Comparison of ENCODE assay signal across 14 mouse cellular contexts in the genomic region with DNA sequence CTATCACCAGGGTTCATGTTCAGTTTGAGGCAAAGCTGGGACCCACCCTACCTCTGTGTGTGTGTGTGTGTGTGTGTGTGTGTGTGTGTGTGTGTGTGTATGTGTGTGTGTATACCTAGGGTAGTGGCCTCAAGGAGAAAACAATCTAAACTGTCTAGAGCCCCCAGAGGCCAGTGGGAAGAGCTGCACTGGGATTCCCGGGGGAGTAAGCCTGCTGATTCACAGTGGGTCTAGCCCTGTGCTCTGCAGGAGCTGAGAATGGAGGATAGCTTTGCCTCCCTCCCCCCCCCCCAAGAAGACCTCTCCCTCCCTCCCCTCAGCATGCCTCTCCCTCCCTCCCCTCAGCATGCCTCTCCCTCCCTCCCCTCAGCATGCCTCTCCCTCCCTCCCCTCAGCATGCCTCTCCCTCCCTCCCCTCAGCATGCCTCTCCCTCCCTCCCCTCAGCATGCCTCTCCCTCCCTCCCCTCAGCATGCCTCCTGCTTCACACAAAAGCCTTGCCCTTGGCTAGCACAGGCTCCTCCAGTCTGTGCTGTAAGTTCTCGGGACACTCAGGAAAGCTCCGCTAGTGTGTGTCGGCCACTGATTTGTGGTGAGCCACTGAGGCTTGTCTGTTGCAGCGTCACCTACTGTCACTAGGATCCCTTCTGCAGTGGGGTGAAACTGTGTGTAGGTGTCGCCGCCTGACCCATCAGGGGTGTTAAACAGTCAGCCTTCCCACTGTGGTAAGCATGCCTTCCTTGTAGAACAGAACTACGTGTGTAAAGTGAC. TPM values are rescaled to one million over a fixed set of nuclear protein-coding genes. Genes with fewer than 3 reads are reported as not detected.
DNase-seq lines count a peak whose midpoint lies in the region; ATAC-seq and TF ChIP-seq lines count a peak whose summit lies in the region.
"Had no signal": no experiment of that assay in that cellular context is flagged by ENCODE, and none has a peak within 500 bp of the region (broad histone marks: within the 10 kb centered on the region; RNA-seq: fewer than 3 reads in every experiment).

No protein-coding gene starts in this region.

- no peaks in the 10 kb centered on the region for H3K4me1 ChIP-seq in kidney, postnatal 0 days (replicated peaks; ENCODE audit: insufficient read depth, low read length)
- peaks cover 18% of the 10 kb centered on the region for H3K4me1 ChIP-seq in embryonic facial prominence, embryonic 12.5 days

- no peaks in the 10 kb centered on the region for H3K9me3 ChIP-seq in kidney, postnatal 0 days (replicated peaks; ENCODE audit: low read length)
- no peaks in the 10 kb centered on the region for H3K9me3 ChIP-seq in embryonic facial prominence, embryonic 12.5 days
- H3K9me3 ChIP-seq: neural tube, embryonic 13.5 days had no signal

- no peak overlapping the region for H3K4me2 ChIP-seq in kidney, postnatal 0 days (ENCODE audit: low read length)
- no peak overlapping the region for H3K4me2 ChIP-seq in embryonic facial prominence, embryonic 12.5 days (replicated peaks)
- H3K4me2 ChIP-seq: neural tube, embryonic 13.5 days had no signal

- 49% methylated on average over 8 of the region's 8 CpGs for WGBS in kidney, postnatal 0 days
- WGBS in embryonic facial prominence, embryonic 12.5 days, result 31% methylated on average over 8 of the region's 8 CpGs

- TF ChIP-seq CTCF in kidney, postnatal 0 days (IDR thresholded peaks at IDR 0.05; ENCODE audit: low read depth), result peak; percentile 6; the same call in 1 of the 2 replicates

- no peaks in the 10 kb centered on the region for H3K36me3 ChIP-seq in kidney, postnatal 0 days (ENCODE audit: insufficient read depth, low read length)
- H3K36me3 ChIP-seq in embryonic facial prominence, embryonic 12.5 days, result no peaks in the 10 kb centered on the region

- H3K9ac ChIP-seq in kidney, postnatal 0 days (ENCODE audit: low read depth, low read length), result no peak overlapping the region
- 0 out of 2 replicates have a peak overlapping the region, but pooled peaks have one; percentile 30 for H3K9ac ChIP-seq in embryonic facial prominence, embryonic 12.5 days
- H3K9ac ChIP-seq: neural tube, embryonic 13.5 days had no signal

- ATAC-seq in kidney, postnatal 0 days (replicated peaks; ENCODE audit: low FRiP score, low read depth), result no peak; the same call in 1 of the 2 replicates
- peak; percentile 30 for ATAC-seq in embryonic facial prominence, embryonic 12.5 days (ENCODE audit: insufficient number of reproducible peaks, insufficient read depth, low FRiP score, low TSS enrichment)

- H3K27me3 ChIP-seq in kidney, postnatal 0 days (ENCODE audit: insufficient read depth, low read length), result no peaks in the 10 kb centered on the region
- H3K27me3 ChIP-seq in embryonic facial prominence, embryonic 12.5 days, result no peaks in the 10 kb centered on the region
- H3K27me3 ChIP-seq: neural tube, embryonic 13.5 days had no signal

- no peak overlapping the region for H3K27ac ChIP-seq in kidney, postnatal 0 days
- H3K27ac ChIP-seq in embryonic facial prominence, embryonic 12.5 days, result no peak overlapping the region
- H3K27ac ChIP-seq: neural tube, embryonic 13.5 days had no signal

- DNase-seq in embryo, embryonic 10 days (ENCODE audit: low spot score), result peak; percentile 32
- DNase-seq in embryo, embryonic 9.5 days (ENCODE audit: extremely low spot score), result no peak
- DNase-seq in kidney, postnatal 0 days (ENCODE audit: low spot score), result no peak
- DNase-seq in kidney, adult 11 months, result no peak
- peak; percentile 76 for DNase-seq in ES-CJ7 (ENCODE audit: low read depth, low spot score)
- no peak for DNase-seq in left cerebral cortex, adult 11 months (ENCODE audit: low spot score)
- DNase-seq in adipocyte (ENCODE audit: low spot score), result no peak
- DNase-seq: adrenal gland, adult 8-10 months; cerebellum, adult 2 months; kidney, adult 8-10 months; spleen, adult 18-20 months; thymus, postnatal 25 days had no signal

- H3K4me3 ChIP-seq in kidney, postnatal 0 days (replicated peaks; ENCODE audit: low read depth, low read length), result no peak overlapping the region
- no peak overlapping the region for H3K4me3 ChIP-seq in embryonic facial prominence, embryonic 12.5 days
- H3K4me3 ChIP-seq: neural tube, embryonic 13.5 days had no signal

RNA-seq across cellular contexts. Expression of gene Gdpd5, which starts 24.4 kb away (rescaled TPM):
- polyA plus RNA-seq in kidney, postnatal 0 days (2015; fragmentation: Nextera tagmentation; extraction: Ambion mirVana), result 11.8 and 13.5 TPM in 2 replicates
- 20.3 and 23.4 TPM in 2 replicates for polyA plus RNA-seq in embryonic facial prominence, embryonic 12.5 days (2016; fragmentation: Nextera tagmentation; extraction: Ambion mirVana)

RNA-seq across cellular contexts. Expression of gene Serpinh1, which starts 52.5 kb away (rescaled TPM):
- polyA plus RNA-seq in kidney, postnatal 0 days (2015; fragmentation: Nextera tagmentation; extraction: Ambion mirVana), result 819 and 983 TPM in 2 replicates
- 1,388 and 1,403 TPM in 2 replicates for polyA plus RNA-seq in embryonic facial prominence, embryonic 12.5 days (2016; fragmentation: Nextera tagmentation; extraction: Ambion mirVana)

Comparison
In these comparisons a context has a peak if more than half of its experiments do, and no peak if none do; other contexts are left out.
1. DNase-seq: peak in embryo, embryonic 10 days (single experiment) and ES-CJ7 (single experiment); none in embryo, embryonic 9.5 days (single experiment), kidney, postnatal 0 days (single experiment), kidney, adult 11 months (single experiment), left cerebral cortex, adult 11 months (single experiment) and adipocyte (single experiment).